Mouse (Mus musculus): ENCODE data around the gene Slc25a43.

The Slc25a43 gene

DNA sequence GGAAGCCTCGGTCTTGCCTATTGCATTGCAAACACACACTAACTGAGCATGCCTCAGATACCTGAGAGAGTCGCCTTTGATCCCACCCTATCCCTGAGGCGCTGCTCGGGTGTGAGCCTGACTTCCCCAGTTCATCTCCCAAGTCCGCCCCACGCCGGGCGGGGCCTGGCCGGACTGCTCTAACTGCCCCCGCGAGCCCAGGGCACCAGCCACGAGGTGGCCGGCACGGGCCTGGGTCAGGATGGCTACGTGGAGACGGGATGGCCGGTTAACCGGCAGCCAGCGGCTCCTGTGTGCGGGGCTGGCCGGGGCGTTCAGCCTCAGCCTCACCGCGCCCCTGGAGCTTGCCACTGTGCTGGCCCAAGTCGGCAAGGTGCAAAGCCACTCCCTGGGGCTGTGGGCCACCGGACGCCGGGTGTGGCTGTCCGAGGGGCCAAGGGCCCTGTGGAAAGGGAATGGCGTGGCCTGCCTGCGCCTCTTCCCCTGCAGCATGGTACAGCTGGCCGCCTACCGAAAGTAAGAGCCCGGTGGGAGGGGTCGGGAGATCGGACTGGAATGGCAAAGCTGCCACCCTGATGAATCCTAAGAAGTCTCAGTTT, at the start of gene Slc25a43:
Gene Slc25a43, plus strand, starts transcription at position 157 of the 599 bp plus-strand sequence.
- DNase-seq, result peak; percentile 11

DNA sequence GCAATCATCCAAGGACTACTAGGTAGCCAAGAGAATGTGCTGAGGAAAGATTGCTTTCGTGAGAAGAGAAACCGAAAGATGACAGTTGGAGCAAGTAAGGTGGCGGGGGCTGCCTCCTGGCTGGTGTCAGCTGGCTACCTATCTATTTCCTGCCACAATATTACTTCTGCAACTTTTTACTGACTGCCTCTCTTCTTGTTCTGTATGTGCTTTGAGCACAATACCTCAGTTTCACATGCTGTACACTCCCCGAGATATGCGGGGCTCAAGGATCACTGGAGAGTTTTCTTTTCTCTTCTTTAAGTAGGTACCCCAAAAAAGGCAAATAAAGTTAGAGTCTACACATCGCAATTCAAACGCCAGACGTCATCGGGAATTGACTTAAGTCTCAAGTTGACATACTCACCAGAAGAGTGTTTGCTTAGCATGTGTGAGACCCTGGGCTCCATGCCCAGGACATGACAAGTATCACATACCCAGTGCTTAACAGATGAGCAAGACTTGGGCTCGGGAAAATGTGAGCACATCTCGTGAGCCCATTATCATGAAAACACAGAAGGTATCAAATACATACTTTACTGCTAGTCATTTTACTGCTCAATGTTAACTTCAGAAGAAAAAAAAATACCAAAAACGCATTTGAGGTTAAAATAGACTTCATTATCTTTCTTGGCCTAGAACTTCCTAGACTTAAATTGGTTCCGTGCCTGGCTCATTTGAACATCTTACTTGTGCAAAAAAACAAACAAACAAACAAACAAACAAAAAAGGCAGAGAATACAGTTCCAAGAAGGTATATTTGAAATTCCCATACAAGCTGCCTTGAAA, 3.1 kb upstream of the Slc25a43 start:
- DNase-seq, result peak; percentile 17

DNA sequence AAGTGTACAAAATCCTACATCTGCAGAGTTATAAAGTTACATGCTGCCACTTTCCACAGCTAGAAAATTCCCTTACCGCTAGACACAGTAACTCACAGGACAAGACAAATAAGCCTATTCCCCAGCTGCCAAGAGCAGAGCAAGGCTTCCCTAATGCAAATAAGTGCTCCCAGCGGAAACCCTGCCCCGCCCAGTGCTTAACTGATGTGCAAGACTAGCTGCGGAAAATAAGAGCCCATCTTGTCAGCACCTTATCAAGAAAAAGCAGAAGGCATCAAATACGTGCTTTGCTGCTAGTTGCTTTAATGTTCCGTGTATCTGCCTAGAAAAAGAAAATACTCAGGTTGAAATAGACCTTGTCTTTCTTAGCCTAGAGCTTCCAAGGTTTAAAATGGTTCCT, 2.2 kb upstream of the Slc25a43 start:
- no peak for DNase-seq

DNA sequence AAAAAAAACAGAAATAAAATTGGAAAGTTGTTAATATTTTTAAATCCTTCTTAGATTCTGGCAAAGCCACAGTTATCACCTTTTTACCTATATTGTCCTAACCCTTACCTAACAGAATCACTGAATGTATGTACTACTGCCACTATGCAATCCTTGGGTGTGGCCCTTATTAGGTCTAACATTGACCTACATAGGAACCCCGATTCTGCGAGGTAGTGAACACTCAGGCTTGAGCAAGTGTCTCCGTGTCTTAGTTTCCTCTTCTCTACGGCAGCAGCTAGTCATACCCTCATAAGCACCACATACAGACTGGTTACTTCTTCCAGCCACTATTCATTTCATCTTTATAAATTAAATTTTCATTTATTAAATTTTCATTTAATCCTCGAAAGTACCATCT, 715 bp upstream of the Slc25a43 start:
- DNase-seq, result no peak

DNA sequence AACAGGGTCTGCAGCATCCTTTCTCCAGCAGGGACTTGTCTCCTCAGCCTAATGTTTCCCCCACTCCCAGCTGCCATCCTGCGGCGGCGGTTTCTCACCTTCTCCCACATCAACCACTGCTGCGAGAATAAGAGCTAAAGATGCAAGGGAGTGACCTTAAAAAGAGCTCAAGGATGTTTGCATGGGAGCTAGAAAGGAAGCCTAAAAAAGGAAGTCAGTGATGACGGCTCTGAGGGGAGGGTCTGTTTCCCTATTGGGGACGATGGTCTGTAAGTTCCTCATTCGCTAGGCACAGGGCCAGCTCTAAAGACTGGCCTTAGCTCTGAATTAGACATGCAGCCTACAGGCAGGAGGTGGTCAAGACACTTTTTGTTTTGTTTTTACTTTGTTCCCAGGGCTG, 1.3 kb downstream of the Slc25a43 start:
- peak; percentile 18 for DNase-seq

DNA sequence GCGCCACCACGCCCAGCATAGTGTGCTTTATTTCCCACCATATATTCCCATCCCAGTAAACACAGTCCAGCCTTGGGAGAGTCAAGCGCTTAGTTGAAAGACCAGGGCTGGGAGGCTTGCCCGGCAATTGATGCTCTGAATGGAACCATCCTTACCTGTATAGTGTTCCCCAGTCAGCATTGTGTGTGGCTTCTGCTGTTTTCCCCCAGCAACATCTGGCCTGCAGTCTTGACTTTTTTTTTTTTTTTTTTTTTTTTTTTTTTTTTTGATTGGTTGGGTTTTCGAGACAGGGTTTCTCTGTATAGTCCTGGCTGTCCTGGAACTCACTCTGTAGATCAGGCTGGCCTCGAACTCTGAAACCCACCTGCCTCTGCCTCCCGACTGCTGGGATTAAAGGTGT, 1.9 kb downstream of the Slc25a43 start:
- DNase-seq, result no peak

DNA sequence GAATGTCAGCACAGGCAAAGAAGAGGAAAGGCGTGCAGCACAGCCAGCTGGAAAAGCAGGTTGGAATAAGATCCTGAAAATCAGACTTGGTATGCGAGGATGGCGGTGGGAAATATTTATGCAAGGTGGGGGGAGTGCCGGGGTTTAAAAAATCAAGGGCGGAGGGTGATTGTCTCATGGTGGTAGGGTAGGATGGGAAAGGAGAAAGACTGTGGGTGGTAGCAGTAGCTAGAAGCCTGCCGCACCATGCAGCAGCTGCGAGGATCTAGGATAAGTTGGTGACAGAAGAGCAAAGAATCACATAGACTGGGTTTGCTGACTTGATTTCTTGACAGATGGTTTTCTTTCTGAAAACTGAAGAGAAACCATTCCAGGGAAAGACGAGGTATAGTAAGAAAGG, 3.3 kb downstream of the Slc25a43 start:
- no peak for DNase-seq

DNA sequence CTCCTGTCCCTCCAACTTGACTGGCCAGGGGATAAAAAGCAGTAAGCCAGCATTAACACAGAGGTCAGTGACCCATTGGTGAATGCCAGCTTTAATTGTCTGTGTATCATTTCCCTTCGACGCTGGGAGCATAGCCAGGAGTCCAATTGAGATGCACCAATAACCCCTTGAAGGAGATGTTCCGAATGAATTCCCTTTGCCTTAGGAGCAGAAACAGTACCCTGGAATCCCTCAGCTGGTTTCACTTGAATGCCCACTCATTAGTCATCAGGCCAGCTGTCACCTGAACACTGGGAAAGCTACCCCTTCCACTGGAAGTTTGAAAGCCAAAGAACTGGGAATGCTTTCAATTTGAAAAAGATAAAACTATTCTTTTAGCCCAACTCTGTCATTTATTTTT, 5.1 kb downstream of the Slc25a43 start:
- DNase-seq, result no peak

DNA sequence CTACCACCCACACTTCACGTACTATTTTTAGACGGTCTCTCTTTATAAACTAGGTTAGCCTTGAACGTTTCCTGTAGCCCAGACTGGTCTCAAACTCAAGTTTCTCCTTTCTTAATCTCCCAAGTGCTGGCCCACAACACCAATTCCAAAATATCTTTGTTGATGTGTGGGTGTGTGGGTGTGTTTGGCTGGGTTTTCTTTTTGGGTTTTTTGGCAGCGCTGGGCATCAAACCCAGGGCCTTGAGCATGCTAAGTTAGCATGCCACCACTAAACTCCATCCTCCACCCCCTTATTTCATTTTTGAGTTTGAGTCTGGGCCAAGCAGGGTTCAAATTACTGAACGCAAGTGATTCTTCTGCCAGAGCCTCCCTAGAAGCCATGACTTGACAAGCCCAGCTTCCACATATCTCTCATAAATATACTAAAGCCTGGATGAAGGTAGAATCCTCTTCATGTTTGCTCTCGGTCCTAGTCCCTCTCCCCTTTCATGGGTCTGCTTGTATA, 5.9 kb downstream of the Slc25a43 start:
- DNase-seq, result no peak

DNA sequence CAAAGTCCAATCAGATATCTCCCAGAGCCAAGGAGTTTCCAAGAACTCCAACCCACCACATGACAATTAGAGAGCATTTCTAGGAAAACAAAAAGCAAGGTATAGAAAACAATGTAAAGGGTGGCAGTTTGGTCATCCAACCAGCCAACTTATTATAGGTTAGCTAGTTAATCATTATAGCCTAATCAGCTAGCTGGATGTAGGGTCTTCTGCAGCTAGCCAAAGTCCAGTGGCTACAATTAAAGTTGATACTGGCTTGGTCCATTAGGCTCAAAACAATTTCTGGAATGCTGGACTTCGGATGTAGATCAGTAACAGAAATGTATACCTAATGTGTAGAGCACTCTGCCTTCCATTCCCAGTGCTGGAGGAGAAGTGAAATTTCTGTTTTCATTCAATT, 7.1 kb downstream of the Slc25a43 start:
- DNase-seq, result no peak

DNA sequence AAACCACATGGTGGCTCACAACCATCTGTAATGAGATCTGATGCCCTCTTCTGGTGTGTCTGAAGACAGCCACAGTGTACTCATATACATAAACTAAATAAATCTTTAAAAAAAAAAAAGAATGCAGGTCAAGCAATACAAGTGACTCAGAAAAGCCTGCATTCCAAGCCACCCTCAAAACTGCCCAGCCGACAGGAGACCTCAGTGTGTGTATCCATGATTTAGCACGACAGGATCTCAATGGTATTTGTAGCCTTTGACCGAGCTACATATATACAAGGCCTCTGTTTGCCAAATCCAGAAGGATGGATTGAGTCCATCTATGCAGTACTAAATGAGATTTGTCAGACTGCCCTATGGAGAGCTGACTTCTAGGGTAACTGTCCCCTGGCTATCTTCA, 9.1 kb downstream of the Slc25a43 start:
- no peak for DNase-seq

DNA sequence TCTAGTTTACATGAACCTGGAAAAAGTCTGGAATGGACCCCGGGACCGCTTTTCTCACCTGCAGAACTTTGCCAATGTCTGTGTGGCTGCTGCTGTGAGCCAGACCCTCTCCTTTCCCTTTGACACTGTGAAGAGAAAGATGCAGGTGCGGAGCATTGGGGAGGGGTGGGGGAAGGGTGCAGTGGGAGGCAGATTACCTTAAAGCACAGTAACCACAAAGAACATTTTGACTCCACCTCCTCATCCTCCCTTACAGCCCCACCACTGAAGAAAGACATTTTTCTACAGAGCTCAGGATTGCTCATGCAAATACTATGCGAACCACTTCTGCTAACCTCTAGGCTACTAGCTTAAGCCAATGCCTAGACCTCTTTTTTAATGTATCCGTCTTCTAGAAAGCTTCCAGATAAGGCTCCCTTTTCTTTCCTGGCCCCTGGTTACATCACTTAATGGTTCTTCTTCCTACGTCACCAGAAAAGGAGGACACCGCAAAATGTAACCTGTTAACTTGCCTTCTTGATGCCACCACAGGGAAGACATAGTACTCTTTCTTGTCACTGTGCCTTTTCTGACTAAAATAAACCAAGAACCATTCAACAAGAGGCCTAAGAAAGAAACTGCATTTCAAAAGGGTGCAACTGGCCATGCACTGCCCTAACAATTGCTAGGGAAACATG, 14.5 kb downstream of the Slc25a43 start:
- peak; percentile 61 for DNase-seq

DNA sequence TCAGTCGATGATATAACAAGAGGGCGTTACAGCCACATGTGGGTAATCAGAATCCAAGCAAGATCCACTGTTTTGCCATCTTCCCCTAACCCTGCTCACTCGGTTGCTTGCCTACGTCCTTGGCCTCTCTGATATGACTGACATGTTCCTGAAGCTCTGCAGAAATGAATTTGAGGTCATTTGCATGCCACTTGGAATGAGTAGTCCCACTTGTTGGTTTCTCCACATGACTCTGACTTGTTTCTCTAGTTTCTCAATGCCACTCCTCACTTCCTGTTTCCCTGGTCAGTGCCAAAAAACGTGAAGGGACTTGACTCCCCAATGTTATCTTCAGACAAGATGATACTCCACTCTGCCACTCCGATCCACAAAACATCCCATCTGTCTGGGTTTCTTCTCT, 15.1 kb downstream of the Slc25a43 start:
- DNase-seq, result peak; percentile 9

DNA sequence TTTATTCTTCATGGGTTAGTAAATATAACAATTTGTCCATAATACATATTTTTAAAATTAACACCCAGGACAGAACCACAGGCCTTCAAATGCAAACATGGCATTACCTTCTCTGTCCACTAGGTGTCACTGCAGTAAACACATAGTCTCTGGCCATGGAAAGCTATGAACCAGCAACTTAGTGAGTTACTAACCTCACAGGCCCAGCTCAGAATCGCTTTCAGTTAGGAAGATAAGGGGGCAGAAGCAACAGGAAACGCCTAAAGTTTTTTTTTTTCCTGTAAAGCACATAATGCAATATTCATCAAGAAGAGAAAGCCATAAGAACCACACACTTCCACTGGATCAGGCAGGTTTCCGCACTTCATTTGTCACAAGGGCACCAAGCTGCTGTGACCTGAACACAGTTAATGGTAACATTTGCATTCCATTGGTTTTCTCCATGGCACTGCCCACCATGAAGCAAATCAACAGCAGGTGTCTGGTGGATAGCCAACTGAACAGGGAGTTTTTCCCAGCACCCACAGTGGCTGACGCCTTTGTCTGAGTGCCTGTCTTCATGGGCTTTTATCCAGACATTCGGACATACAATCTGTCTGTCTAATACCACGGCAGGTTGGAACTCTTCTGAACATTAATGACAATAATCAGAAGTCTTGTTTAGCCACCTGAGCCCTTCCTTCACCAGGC, 17.6 kb downstream of the Slc25a43 start:
- peak; percentile 49 for DNase-seq

DNA sequence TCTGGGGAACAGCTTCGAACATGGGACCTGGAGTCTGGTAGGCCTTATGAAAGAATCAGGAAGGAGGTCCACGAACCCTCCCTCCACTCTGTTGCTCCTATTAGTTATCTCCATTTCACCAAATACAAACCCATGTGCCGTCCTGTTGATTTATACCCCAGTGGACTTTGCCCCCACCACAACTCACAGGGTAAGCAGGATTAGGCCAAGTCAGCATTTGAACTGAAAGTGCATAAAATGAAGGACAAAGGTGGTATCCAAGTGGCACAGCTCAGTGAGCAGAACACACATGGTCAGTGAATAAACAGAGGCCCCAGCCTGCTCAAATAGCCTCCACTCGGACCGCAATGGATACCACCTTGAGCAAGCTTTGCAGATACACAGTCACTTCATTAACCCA, 18.8 kb downstream of the Slc25a43 start:
- no peak for DNase-seq

DNA sequence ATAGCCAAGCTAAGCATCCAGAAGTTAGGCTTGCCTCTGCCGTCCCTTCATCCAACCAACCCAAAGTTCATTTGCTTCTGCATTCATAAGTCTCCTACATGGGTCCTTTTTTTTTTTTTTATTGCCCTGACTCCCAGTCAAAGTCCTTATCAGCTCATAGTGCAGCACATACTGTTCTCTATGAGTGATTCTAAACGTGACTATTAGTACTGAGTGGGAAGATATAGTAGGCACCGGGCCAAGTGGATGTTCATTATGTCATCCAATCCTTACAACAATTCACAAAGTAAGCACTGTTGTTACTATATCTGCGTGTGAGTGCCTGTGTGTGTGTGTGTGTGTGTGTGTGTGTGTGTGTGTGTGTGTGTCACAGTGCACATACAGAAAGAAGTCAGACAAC, 19.4 kb downstream of the Slc25a43 start:
- no peak for DNase-seq

DNA sequence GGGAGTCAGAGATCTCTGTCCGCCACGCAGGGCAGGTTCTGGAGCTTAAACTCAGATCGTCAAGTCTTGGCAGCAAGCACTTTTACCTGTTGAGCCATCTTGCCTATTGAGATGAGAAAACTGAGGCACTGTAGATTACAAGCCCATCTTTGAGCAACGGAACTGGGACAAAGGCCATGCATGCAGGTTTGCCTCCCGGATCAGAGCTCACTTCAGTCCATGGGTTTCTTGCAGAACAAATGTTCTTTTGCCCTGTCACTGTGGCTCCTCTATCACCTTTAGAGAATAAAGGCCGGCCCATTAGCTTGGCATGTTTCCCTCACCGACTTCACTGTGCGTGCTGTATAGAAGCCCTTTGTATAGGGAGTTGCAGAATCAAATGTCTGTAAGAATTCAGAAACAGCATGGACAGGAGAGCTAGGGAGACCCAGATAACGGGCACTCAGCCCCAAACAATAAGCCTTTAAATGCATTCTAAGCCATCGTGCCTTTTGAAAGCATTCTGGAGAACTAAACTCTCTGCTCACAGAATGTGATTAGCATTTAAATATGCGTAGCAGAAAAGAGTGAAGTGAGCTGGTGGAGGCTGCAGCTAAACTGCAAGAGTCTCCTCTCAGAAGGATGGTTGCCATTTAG, 20.0 kb downstream of the Slc25a43 start:
- no peak for DNase-seq

DNA sequence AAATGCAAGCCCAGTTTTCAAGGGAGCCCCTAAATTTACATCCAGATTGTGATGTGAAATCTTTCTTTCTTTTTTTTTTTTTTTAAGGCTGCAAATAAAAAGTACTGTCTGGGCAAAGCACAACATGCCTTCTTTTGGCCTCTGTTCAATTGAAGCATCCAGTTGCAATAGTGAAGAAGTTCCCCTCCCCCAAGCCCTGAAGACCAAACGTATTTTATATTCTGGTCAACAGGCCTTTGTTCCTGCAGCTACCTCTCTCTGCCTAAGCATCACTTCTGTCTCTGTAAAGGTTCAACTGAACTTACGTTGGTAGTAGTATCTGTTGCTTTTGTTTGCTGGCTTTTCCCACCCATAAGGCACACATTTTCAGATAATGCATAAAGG, 20.5 kb downstream of the Slc25a43 start:
- no peak for DNase-seq

DNA sequence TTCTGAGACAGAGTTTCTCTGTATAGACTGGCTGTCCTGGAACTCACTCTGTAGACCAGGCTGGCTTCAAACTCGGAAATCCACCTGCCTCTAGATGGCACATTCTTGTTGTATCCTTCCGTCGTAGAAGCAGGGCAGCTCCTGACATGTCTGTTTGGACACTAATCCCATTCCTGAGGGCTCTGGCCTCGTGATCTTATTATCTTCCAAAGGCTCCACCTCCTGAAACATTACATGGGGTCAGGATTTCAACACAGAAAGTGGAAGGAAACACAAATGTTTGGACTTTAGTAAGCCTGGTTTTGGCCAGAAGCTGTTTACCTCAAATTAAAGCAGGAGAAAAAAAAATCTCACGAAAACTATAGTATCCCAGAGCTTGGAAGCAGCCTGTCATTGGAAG, 23.9 kb downstream of the Slc25a43 start:
- no peak for DNase-seq

DNA sequence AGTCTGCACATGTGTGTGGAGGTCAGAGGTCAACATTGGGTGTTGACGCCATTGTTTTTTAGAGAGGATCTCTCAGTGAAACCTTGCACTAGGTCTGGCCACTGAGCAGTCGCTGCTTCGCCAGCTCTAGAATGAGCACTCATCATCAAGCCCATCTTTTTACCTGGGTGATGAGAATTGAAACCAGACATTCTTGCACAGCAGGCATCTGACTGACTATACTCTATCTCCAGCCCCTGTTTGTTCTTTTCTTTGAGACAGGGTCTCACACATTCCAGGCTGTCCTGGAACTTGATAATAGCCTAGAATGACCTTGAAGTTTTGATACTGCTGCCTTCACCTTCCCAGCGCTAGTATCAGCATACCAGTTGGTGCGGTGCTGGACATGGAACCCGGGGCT, 29.1 kb downstream of the Slc25a43 start:
- no peak for DNase-seq

DNA sequence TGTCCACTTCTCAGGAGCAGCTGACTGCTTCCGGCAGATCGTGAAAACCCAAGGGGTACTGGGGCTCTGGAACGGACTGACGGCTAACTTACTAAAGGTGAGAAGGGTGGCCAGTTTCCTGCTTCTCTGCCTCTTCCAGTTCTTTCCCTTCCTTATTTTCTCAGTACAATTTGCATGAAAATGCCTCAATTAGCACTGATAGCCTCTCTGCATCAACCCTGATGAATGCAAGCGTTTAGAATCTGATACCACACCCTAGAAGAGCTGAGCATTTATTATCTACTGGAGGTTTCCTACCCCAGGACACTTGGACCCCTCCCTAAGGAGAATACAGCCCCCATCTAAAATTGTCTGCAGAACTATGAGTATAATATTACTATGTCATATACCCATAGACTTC, 32.1 kb downstream of the Slc25a43 start:
- DNase-seq, result no peak

DNA sequence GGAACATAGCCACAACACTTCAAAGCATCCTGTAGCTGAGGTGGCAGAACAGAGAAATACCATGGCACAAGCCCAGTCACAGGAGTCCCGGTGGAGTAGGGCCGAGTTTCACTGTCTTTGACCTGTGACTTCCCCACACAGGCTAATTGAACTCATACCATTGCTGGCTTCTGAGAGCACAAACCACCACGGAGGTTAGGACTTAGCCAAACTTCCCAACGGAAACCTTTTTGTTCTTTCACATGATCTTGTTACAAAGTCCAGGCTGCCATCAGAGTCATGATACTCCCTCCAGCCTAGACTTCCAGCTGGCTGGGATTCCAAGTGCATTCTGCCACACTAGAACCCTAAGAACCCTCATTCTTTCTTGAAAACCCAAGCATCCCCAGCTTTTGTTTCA, 34.2 kb downstream of the Slc25a43 start:
- no peak for DNase-seq

DNA sequence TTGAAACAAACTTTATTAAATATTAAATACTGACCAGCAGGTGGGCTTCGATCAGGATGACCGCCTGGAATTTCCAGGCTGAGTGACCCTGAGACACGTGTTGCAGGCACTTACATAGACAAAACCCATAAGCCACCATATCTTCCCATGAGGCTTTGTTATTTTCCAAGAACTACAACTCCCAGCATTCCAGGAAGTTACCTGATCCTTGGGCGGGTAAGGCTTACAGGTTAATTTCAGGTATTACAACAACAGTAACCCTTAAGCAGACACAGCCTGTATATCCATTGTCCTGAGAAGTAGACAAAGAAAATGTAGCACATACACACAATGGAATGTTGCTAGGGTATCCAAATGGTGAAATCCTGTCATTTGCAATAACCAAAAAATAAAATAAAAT, 45.9 kb downstream of the Slc25a43 start:
- DNase-seq, result no peak
